Mouse (Mus musculus) myocyte (in vitro differentiated cells): Measurements from ENCODE around the gene Pycr1.

ENCODE experiments used
- CEBPB ChIP-seq: IDR thresholded peaks from 2 replicates; pipeline ENCODE4 v1.6.1; 2011; ENCODE audit warnings: mild to moderate bottlenecking, moderate library complexity; ENCODE audit not compliant: poor library complexity, insufficient read depth, severe bottlenecking
- E2F4 ChIP-seq: IDR thresholded peaks from one replicate; pipeline ENCODE4 v1.6.1; 2011; ENCODE audit warnings: mild to moderate bottlenecking, control low read depth, moderate library complexity; ENCODE audit not compliant: insufficient read depth
- MAX ChIP-seq: IDR thresholded peaks from one replicate; pipeline ENCODE4 v1.6.1; 2011; ENCODE audit warnings: low read depth, mild to moderate bottlenecking, control low read depth
- MYOD1 ChIP-seq, 3 experiments: IDR thresholded peaks; one replicate each; pipeline ENCODE4 v1.6.1; 2011; ENCODE audit warnings: control low read depth in 2 of 3, low read depth in 2 of 3, mild to moderate bottlenecking in 2 of 3, moderate library complexity in 1 of 3; ENCODE audit not compliant: insufficient read length in 2 of 3, control insufficient read depth in 1 of 3
- MYOG ChIP-seq, 3 experiments: IDR thresholded peaks; one replicate each; pipeline ENCODE4 v1.6.1; 2011; ENCODE audit warnings: control low read depth in 2 of 3, low read depth in 2 of 3, mild to moderate bottlenecking in 2 of 3; ENCODE audit not compliant: insufficient read length in 2 of 3, control insufficient read depth in 1 of 3, insufficient read depth in 1 of 3
- POLR2A ChIP-seq: IDR thresholded peaks from one replicate; pipeline ENCODE4 v1.6.1; 2011; ENCODE audit warnings: low read depth, mild to moderate bottlenecking, control low read depth, moderate library complexity; ENCODE audit not compliant: insufficient read length
- POLR2AphosphoS2 ChIP-seq: IDR thresholded peaks from one replicate; pipeline ENCODE4 v1.6.1; 2011; ENCODE audit warnings: low read depth, control low read depth; ENCODE audit not compliant: insufficient read length
- REST ChIP-seq: IDR thresholded peaks from one replicate; pipeline ENCODE4 v1.6.1; 2011; ENCODE audit warnings: mild to moderate bottlenecking, control low read depth, moderate library complexity; ENCODE audit not compliant: insufficient read depth, insufficient read length
- SRF ChIP-seq: IDR thresholded peaks from one replicate; pipeline ENCODE4 v1.6.1; 2011; ENCODE audit warnings: low read depth; ENCODE audit not compliant: control insufficient read depth, insufficient read length
- TCF12 ChIP-seq: IDR thresholded peaks from one replicate; pipeline ENCODE4 v1.6.1; 2011; ENCODE audit warnings: mild to moderate bottlenecking, control low read depth; ENCODE audit not compliant: poor library complexity, insufficient read depth, severe bottlenecking
- TCF3 ChIP-seq: IDR thresholded peaks from one replicate; pipeline ENCODE4 v1.6.1; 2011; ENCODE audit warnings: low read depth, control low read depth; ENCODE audit not compliant: insufficient read length
- USF1 ChIP-seq: IDR thresholded peaks from one replicate; pipeline ENCODE4 v1.6.1; 2011; ENCODE audit warnings: low read depth, mild to moderate bottlenecking, control low read depth, moderate library complexity

GRCm38 (mm10) chr11:120634810-120635209, 8.8 kb downstream of the Pycr1 start:
- TF ChIP-seq MYOG (IDR thresholded peaks at IDR 0.05; ENCODE audit: control insufficient read depth in 1 of 3, insufficient read depth in 1 of 3, insufficient read length in 2 of 3, low read depth in 2 of 3) = no peak
- TF ChIP-seq MAX = no peak
- TF ChIP-seq E2F4 = no peak
- TF ChIP-seq POLR2A = no peak
- no peak for TF ChIP-seq MYOD1 (IDR thresholded peaks at IDR 0.05; ENCODE audit: control insufficient read depth in 1 of 3, insufficient read length in 2 of 3, low read depth in 2 of 3)
- no peak for TF ChIP-seq USF1
- no peak for TF ChIP-seq SRF
- no peak for TF ChIP-seq TCF12
- TF ChIP-seq CEBPB = no peak
- TF ChIP-seq POLR2AphosphoS2 = no peak
- no peak for TF ChIP-seq REST
- no peak for TF ChIP-seq TCF3
